Mouse (Mus musculus): ENCODE results near the gene Gm5431. TPM values are rescaled to one million over a fixed set of nuclear protein-coding genes. Genes with fewer than 3 reads are reported as not detected.
"Not testable (repeated sequence)": the region's sequence is repeated elsewhere in the genome, so short reads cannot be mapped to it uniquely, and the experiment has no call there.

Gm5431 gene
- polyA plus RNA-seq (2017; shearing (Covaris generic)) = 1 to 10 TPM in 1 of 2 experiments, under 1 TPM in 1; 0.39 to 1.1 TPM

- ATAC-seq = no peak
Observed at GRCm38 (mm10) chr11:48902021-48902420, at the start of gene Gm5431. Gm5431 (minus strand) TSS chr11:48902214.

GRCm38 (mm10) chr11:48946090-48946489 is 44.1 kb upstream of the Gm5431 start, which contains the start of gene Psme2b:
Psme2b (minus strand) TSS chr11:48946190.
- ATAC-seq = not testable (repeated sequence)

- not testable (repeated sequence) for ATAC-seq
Observed at GRCm38 (mm10) chr11:48939286-48939685, 37.3 kb upstream of the Gm5431 start.

GRCm38 (mm10) chr11:48935291-48935690 is 33.3 kb upstream of the Gm5431 start:
- ATAC-seq = not testable (repeated sequence)

GRCm38 (mm10) chr11:48933923-48934322 is 31.9 kb upstream of the Gm5431 start:
- ATAC-seq = peak; percentile 37

- ATAC-seq = peak; percentile 97
Observed at GRCm38 (mm10) chr11:48933422-48933821, 31.4 kb upstream of the Gm5431 start.

GRCm38 (mm10) chr11:48928068-48928467 is 26.1 kb upstream of the Gm5431 start:
- peak; percentile 59 for ATAC-seq

GRCm38 (mm10) chr11:48926437-48926836 is 24.4 kb upstream of the Gm5431 start:
- peak; percentile 19 for ATAC-seq

GRCm38 (mm10) chr11:48923818-48924217 is 21.8 kb upstream of the Gm5431 start:
- not testable (repeated sequence) for ATAC-seq

- no peak for ATAC-seq
Observed at GRCm38 (mm10) chr11:48918380-48918779, 16.4 kb upstream of the Gm5431 start.

- ATAC-seq = no peak
Observed at GRCm38 (mm10) chr11:48913611-48914010, 11.6 kb upstream of the Gm5431 start.

- ATAC-seq = no peak
Observed at GRCm38 (mm10) chr11:48908459-48908858, 6.4 kb upstream of the Gm5431 start.

- not testable (repeated sequence) for ATAC-seq
Observed at GRCm38 (mm10) chr11:48901567-48901930, 465 bp downstream of the Gm5431 start.

- ATAC-seq = not testable (repeated sequence)
Observed at GRCm38 (mm10) chr11:48900654-48901566, 1.1 kb downstream of the Gm5431 start.

GRCm38 (mm10) chr11:48898812-48899431 is 3.1 kb downstream of the Gm5431 start:
- no peak for ATAC-seq

GRCm38 (mm10) chr11:48876680-48877079 is 25.3 kb downstream of the Gm5431 start:
- ATAC-seq = no peak

- ATAC-seq = not testable (repeated sequence)
Observed at GRCm38 (mm10) chr11:48875343-48875837, 26.6 kb downstream of the Gm5431 start.

GRCm38 (mm10) chr11:48874465-48874864 is 27.5 kb downstream of the Gm5431 start:
- peak; percentile 68 for ATAC-seq

- no peak for ATAC-seq
Observed at GRCm38 (mm10) chr11:48873591-48874290, 28.3 kb downstream of the Gm5431 start.

GRCm38 (mm10) chr11:48872695-48873300 is 29.2 kb downstream of the Gm5431 start:
- ATAC-seq = no peak

- ATAC-seq = peak; percentile 12
Observed at GRCm38 (mm10) chr11:48871817-48872541, 30.0 kb downstream of the Gm5431 start.

All from CD4-positive, CD25-positive, alpha-beta regulatory T cell, adult 4 months (primary cell).